Mouse (Mus musculus) regulatory T cell (primary cell): ENCODE measurements around the gene Col23a1.

Experiments
- in situ Hi-C: fragments of 300-600 bp; cut with MboI, MseI; formaldehyde crosslinking; loops from one replicate; pipeline ENCODE4 v1.15.1; 2025; ENCODE audit warnings: high pct_unique_total_duplicates

Gene Col23a1

DNA sequence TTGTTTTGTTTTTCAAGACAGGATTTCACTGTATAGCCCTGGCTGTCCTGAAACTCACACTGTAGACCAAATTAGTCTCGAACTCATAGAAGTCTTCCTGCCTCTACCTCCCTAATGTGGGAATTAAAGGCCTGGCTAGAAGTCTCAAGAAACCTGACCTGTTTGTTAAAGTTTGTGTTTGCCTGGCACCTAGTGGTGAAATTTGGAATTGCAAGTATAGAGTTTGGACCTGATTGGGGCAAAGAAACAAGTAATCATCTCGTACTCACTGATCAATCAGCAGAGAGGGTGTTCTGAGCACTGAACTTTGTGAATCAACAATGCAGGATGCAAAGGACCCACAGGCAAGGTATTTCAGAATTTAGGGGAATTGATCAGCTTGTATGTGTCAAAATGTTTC lies 244.6 kb downstream of the Col23a1 start:
- in situ Hi-C loops = loop anchor here (10.0 kb wide), 1 partner anchor 1730 kb away; no protein-coding TSS in a partner anchor

DNA sequence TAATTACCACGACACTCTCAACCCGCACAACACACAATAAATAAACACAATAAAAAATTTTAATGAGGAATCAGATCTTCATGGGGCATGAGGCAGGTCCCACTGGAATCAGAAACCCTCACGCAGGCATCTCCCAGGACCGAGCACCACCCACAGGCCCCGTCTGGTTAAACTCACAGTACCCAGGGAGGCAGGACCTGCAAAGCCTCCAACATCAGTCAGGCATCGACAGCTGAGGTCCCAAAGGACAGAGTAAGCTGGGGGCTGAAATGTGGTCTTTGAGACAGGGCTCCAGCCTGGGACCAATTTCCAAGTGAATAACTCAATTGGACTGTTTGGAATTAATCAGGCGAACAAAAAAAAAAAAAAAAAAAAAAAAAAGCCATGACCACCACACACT lies 248.7 kb downstream of the Col23a1 start:
- in situ Hi-C loops = loop anchor here (10.0 kb wide), 1 partner anchor 1734 kb away; no protein-coding TSS in a partner anchor

GRCm38 (mm10) chr11:51538919-51539758 lies 249.4 kb downstream of the Col23a1 start:
- in situ Hi-C loops = loop anchor here (10.0 kb wide), 1 partner anchor 1734 kb away; no protein-coding TSS in a partner anchor

DNA sequence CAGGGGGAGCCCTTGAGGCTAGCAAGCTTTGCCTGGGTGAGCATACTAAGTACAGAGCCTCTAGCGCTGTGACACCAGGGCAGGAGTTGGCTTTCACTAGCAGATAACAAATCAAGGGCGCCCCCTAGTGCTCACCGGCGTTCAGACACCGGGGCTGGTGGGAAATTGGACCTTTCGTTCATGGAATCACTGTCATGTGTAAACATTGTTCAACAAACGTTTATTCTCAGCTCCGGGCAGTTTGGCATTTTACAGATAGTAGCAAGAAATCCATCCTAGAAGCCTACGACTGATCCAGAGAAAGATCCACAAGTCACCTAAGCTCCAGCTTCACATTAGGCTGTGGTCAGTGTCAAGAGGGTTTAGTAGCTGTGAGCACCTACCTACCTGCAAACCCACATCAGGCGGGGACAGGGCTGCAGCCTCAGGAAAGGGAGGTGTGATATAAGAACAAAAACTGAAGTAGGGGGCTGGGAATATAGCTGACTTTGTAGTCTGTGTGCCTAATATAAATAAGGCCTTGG lies 250.1 kb downstream of the Col23a1 start:
- in situ Hi-C loops = loop anchor here (10.0 kb wide), 1 partner anchor 1735 kb away; no protein-coding TSS in a partner anchor

- in situ Hi-C loops = no loop called here
Observed at GRCm38 (mm10) chr11:51542424-51542823, 252.7 kb downstream of the Col23a1 start.

DNA sequence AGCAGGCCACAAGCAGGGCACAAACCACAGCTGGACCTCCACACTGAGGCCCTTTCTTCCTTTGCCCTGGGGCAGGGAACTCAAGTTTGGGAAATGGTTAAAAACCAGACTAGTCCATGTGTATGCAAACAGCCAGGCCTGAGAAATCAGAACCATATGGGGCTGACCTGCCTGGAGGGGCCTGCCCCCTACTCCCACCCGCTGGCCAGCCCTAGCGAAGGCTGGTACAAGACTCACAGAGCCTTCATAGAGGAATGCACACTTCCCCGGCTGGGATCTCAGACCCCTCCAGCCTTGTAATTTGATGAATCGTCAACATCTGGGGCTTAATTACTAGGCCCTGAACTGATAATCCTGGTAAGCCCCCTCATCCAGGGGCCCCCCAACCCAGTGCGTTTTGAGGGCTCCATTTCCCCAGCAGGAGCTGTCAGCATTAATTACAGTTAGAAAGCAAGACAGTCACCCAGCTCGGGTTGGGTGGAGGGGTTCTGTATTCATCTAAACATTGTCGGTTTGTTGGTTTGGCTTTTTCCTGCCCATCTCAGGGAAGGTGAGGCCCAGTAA lies 253.8 kb downstream of the Col23a1 start:
- in situ Hi-C loops = no loop called here

DNA sequence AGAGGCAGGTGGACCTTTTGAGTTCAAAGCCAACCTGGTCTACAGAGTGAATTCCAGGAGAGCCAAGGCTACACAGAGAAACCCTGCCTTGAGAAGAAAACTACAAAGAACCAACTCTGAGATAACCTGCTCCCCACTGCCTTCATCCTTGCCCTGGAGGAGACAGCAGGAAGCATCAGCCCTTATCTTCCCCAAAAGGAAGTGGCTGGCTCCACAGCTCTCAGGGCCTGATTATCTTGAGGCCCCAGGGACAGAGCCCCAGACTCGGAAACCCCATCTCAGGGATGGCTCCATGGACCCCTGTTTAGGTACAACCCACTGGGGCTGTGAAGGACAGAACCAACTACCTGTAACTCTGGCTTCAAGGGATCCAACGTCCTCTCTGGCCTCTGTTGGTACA lies 254.7 kb downstream of the Col23a1 start:
- in situ Hi-C loops = no loop called here

GRCm38 (mm10) chr11:51545811-51546210 lies 256.1 kb downstream of the Col23a1 start:
- in situ Hi-C loops = loop anchor here (5.0 kb wide), 1 partner anchor 244 kb away; no protein-coding TSS in a partner anchor

GRCm38 (mm10) chr11:51551253-51551652 lies 261.5 kb downstream of the Col23a1 start:
- in situ Hi-C loops = no loop called here

DNA sequence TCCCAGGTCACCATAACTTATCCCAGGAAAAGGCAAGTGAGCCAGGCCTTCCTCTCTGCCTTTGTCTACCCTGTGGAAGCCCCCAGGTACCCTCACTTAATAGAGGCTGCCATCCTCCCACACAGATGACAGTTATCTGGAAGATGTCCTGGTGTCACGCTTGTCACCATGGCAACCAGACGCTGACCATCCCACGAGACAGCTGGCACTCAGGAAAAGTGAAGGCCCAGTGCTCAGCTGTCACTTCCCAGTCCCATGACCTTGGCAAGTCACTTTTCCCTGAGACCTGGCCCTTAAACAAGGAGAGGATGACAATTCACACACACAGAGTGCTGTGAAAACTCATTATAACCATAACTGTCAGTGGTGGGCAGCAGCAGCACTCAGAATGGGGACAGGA lies 262.4 kb downstream of the Col23a1 start:
- in situ Hi-C loops = no loop called here

DNA sequence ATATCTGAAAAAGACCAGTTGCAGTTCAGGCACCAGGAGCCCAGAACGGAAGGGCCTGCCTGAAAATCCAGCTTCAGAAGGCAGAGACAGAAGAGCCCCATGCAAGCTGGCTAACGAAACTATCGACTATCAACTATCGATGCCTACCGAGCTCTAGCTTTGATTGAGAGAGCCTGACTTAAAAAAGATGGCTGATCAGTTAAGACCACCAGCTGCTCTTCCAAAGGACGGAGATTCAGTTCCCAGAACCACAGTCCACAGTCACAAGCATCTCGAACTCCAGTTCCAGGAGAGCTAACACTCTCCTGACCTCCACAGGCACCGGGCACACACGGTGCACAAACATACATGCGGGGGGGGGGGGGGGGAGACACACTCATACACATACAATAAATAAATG lies 264.9 kb downstream of the Col23a1 start:
- in situ Hi-C loops = no loop called here

- in situ Hi-C loops = no loop called here
Observed at GRCm38 (mm10) chr11:51555066-51555465, 265.3 kb downstream of the Col23a1 start.

- in situ Hi-C loops = no loop called here
Observed at GRCm38 (mm10) chr11:51563276-51563675, 273.6 kb downstream of the Col23a1 start.

DNA sequence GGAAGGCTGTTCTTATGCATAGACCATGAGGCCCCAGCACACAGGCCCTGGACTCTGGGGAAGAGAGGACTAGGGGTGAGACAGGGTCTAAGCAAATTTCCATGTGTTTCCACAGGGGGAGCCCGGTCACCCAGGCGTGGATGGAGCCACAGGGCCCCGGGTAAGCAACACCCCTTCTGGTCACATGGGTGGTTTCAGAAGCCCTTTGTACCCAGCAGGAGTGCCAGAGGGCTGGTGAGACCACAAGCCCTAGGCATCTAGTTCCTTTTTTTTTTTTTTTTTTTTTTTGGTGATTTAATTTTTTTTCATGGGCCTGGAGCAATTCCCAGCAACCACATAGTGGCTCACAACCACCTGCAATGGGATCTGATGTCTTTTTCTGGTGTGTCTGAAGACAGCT lies 275.3 kb downstream of the Col23a1 start:
- in situ Hi-C loops = no loop called here

- in situ Hi-C loops = no loop called here
Observed at GRCm38 (mm10) chr11:51565951-51566350, 276.2 kb downstream of the Col23a1 start.

DNA sequence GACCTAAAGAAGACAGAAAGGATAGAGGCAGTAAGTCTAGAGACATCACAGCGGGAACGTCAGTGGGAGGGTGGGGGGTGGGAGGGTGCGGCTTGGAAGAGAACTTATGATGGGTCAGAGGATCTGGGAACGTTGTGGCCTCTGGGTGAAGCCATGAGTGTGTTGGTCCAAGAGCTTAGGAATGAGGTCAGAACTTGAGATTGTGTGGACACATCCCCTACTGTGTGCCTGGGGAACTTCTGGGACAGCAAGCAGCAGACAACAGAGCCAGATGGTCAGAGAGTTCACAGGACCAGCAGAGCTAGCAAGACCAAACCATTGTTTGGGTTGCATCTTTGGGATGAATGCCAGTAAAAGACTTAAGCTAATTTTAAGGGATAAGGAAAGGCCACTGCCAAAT lies 279.1 kb downstream of the Col23a1 start:
- in situ Hi-C loops = no loop called here

GRCm38 (mm10) chr11:51576454-51576853 lies 286.7 kb downstream of the Col23a1 start:
- in situ Hi-C loops = no loop called here

GRCm38 (mm10) chr11:51577587-51577986 lies 287.9 kb downstream of the Col23a1 start:
- in situ Hi-C loops = no loop called here

DNA sequence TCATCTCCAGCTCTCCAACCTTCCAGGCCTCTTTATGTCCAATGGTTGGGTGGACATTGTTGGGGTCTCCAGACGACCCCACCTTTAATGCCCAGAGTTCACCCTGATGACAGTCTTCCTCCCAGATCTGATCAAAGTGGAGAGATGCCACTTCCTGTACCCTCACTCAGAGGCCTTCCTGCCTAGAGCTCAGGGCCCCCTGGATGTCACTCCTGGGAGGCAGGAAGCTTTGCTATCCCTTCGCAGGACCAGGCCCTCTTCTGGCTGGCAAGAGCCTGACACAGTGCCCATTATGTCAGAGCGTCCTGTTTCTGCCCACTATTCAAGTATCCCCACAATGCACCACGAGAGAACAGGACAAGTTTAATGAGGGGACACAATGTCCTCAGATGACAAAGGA lies 289.3 kb downstream of the Col23a1 start:
- in situ Hi-C loops = no loop called here

DNA sequence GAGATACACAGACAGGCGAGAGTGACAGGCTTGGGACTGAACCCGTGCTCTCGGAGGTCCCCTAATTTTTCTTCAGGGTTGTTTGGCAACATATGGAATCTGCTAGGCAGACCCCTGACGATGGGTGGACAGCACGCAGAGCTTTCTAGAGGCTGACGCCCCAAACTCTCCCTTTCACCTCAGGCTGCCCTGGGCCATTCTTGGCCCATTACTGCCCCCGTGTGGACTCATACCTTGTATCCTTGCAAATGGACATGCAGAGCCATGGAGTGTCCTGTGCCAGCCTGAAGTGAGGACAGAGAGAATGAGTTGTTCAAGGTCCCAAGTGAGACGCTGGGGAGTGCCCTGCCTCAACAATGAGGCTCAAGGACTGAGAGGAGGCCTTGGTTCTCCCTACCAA lies 293.0 kb downstream of the Col23a1 start:
- in situ Hi-C loops = no loop called here

DNA sequence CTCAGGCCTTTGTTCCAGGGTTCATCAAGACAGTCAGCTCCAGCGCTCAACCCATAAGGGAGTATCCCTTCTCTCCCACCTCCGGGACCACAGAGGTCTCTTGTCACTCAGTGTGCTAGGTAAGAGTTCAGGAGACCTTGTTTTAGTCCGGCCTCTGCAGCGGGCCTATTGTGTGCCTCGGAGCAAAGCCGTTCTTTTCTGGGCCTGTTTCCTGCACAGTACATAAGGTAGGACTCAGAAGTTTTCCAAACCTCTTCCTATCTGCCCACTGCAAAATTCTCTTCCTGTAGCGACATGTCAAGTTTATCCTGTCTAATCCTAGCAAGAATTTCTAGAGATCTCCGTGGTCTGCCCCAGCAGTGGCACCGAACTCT lies 294.3 kb downstream of the Col23a1 start:
- in situ Hi-C loops = no loop called here

GRCm38 (mm10) chr11:51584431-51585248 lies 294.9 kb downstream of the Col23a1 start, which contains the start of gene Phykpl:
Phykpl (plus strand) TSS chr11:51584757.
- in situ Hi-C loops = no loop called here
